Mouse (Mus musculus): ENCODE results near the gene Pax3. TPM values are rescaled to one million over a fixed set of nuclear protein-coding genes. Genes with fewer than 3 reads are reported as not detected.

Pax3 gene
- total and polyA plus RNA-seq, 3 experiments, result 7.4 to 22.9 (median 11.4) TPM

DNA sequence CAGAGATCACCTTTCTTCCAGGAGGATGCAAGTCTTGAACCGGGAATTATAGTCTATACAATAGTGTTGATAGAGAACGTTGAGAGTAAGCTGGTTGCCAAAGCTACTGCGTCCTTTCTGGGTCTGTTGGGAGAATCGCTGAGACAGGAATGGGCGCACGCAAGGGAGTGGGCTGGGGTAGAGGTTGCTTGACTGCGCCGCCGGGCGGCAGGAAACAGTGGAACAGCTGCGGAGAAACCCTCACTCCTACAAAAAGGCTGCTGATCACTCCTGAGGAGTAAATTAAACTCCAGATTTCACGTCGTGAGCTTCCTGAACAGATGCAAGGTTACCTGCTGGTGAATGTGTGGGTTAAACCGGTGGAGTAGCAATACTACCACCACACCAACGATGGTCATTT is 3.3 kb upstream of the Pax3 start:
- Histone ChIP-seq H3K36me3 (replicated peaks) (no peaks in the 10 kb centered on the region), H3K4me1 (ENCODE audit: insufficient read depth, low read depth, low read length) (peaks cover 23% of the 10 kb centered on the region), H3K9me3 (replicated peaks) (peaks cover 32% of the 10 kb centered on the region), H3K27me3 (ENCODE audit: insufficient read depth, low read length) (peaks cover 63% of the 10 kb centered on the region), H3K4me3 (ENCODE audit: low read depth, low read length) (no peak overlapping the region)
- TF ChIP-seq POLR2AphosphoS5 (IDR thresholded peaks at IDR 0.05; ENCODE audit: insufficient replicate concordance, low read depth, low read length) (no peak), TAL1 (conservative IDR thresholded peaks at IDR 0.05; ENCODE audit: low read depth, low read length) (no peak), CTCF (IDR thresholded peaks at IDR 0.05; ENCODE audit: low read depth, low read length) (no peak), GATA2 (IDR thresholded peaks at IDR 0.05; ENCODE audit: borderline replicate concordance, low read depth, low read length) (no peak), GATA1 (IDR thresholded peaks at IDR 0.05; ENCODE audit: borderline replicate concordance, low read length) (no peak)
- ATAC-seq (ENCODE audit: extremely low read depth, insufficient number of reproducible peaks, low FRiP score, poor library complexity, severe bottlenecking) (no peak), DNase-seq (ENCODE audit: low spot score) (no peak)

DNA sequence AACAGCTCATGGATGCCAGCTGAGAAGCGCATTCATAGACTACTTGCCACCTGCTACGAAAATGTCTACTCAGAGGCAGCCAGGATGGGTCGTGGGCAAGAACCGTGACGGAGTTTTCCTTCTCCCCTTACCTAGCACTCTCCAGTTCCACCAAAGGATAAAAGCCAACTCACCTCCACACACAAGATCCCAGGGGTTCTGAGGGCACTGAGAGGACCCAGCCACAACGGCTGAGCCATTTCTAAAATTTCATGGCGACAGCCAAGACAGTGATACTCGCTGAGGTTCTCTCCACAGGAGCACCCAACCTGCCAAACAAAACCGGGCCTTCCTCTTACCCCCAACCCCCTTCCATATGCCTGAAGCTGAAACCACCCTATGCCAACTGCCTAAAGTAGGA is 2.3 kb upstream of the Pax3 start:
- DNase-seq (ENCODE audit: low spot score) (no peak), ATAC-seq (ENCODE audit: extremely low read depth, insufficient number of reproducible peaks, low FRiP score, poor library complexity, severe bottlenecking) (no peak)
- TF ChIP-seq CTCF (IDR thresholded peaks at IDR 0.05; ENCODE audit: low read depth, low read length), result no peak
- no peak for TF ChIP-seq TAL1 (conservative IDR thresholded peaks at IDR 0.05; ENCODE audit: low read depth, low read length)
- TF ChIP-seq POLR2AphosphoS5 (IDR thresholded peaks at IDR 0.05; ENCODE audit: insufficient replicate concordance, low read depth, low read length), result no peak
- TF ChIP-seq GATA1 (IDR thresholded peaks at IDR 0.05; ENCODE audit: borderline replicate concordance, low read length), result no peak
- TF ChIP-seq GATA2 (IDR thresholded peaks at IDR 0.05; ENCODE audit: borderline replicate concordance, low read depth, low read length), result no peak
- no peak overlapping the region for H3K4me3 ChIP-seq (ENCODE audit: low read depth, low read length)
- H3K4me1 ChIP-seq (ENCODE audit: insufficient read depth, low read depth, low read length), result peaks cover 27% of the 10 kb centered on the region
- H3K9me3 ChIP-seq (replicated peaks), result peaks cover 34% of the 10 kb centered on the region
- H3K27me3 ChIP-seq (ENCODE audit: insufficient read depth, low read length), result peaks cover 56% of the 10 kb centered on the region
- H3K36me3 ChIP-seq (replicated peaks), result no peaks in the 10 kb centered on the region

GRCm38 (mm10) chr1:78198319-78198940 is 1.5 kb upstream of the Pax3 start:
- Histone ChIP-seq H3K4me1 (ENCODE audit: insufficient read depth, low read depth, low read length) (peaks cover 26% of the 10 kb centered on the region), H3K4me3 (ENCODE audit: low read depth, low read length) (no peak overlapping the region), H3K27me3 (ENCODE audit: insufficient read depth, low read length) (peaks cover 53% of the 10 kb centered on the region), H3K9me3 (replicated peaks) (peaks cover 36% of the 10 kb centered on the region), H3K36me3 (replicated peaks) (peaks cover 2% of the 10 kb centered on the region)
- DNase-seq (ENCODE audit: low spot score) (no peak), ATAC-seq (ENCODE audit: extremely low read depth, insufficient number of reproducible peaks, low FRiP score, poor library complexity, severe bottlenecking) (no peak)
- TF ChIP-seq GATA1 (IDR thresholded peaks at IDR 0.05; ENCODE audit: borderline replicate concordance, low read length) (no peak), CTCF (IDR thresholded peaks at IDR 0.05; ENCODE audit: low read depth, low read length) (no peak), TAL1 (conservative IDR thresholded peaks at IDR 0.05; ENCODE audit: low read depth, low read length) (no peak), POLR2AphosphoS5 (IDR thresholded peaks at IDR 0.05; ENCODE audit: insufficient replicate concordance, low read depth, low read length) (no peak), GATA2 (IDR thresholded peaks at IDR 0.05; ENCODE audit: borderline replicate concordance, low read depth, low read length) (no peak)

DNA sequence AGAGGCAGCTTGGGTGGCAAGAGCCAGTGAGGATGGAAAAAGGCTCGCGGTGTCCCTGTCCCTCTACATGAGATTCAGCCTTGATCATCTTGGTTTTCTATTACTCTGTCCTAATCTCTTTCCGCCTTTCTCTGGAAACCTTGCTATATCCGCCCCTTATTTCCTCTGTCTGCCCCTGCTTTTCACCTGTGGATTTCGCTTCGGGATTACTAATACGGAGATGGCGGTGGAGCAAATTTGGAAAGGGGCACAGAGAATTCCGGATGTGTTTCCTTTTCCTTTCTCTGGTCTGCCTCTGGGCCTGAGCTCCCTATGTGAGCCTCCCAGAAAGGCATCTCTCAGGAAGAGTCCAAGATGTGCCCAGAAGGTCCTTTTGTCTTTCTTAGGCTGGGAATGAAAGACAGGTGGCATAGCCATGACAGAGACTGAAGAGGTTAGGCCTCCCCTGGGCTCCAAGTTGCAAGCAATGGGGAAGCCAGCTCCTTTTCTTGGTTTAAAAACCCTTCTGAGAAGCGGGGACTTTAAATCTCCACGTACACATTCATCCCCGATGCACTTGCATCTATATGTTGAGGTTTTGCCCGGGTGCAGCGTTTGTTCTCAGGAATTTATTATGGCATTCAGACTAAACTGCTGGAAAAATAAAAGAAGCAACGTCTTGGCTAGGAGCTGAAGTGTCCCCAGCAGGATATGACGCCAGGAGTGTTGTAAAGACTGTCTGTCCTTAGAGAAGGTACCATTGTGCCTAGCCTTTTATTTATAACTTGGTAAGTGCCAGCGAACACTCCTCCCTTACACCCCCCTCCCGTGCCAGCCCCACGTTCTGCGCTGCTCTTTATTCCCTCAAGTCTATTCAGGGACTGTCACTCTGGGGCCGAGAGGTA is 659 bp upstream of the Pax3 start:
- TF ChIP-seq POLR2AphosphoS5 (IDR thresholded peaks at IDR 0.05; ENCODE audit: insufficient replicate concordance, low read depth, low read length) (no peak), GATA2 (IDR thresholded peaks at IDR 0.05; ENCODE audit: borderline replicate concordance, low read depth, low read length) (no peak), GATA1 (IDR thresholded peaks at IDR 0.05; ENCODE audit: borderline replicate concordance, low read length) (no peak), CTCF (IDR thresholded peaks at IDR 0.05; ENCODE audit: low read depth, low read length) (no peak), TAL1 (conservative IDR thresholded peaks at IDR 0.05; ENCODE audit: low read depth, low read length) (no peak)
- Histone ChIP-seq H3K9me3 (replicated peaks) (peaks cover 30% of the 10 kb centered on the region), H3K27me3 (ENCODE audit: insufficient read depth, low read length) (peaks cover 53% of the 10 kb centered on the region), H3K4me3 (ENCODE audit: low read depth, low read length) (peak overlapping the region; percentile 73), H3K4me1 (ENCODE audit: insufficient read depth, low read depth, low read length) (peaks cover 32% of the 10 kb centered on the region), H3K36me3 (replicated peaks) (peaks cover 8% of the 10 kb centered on the region)
- ATAC-seq (ENCODE audit: extremely low read depth, insufficient number of reproducible peaks, low FRiP score, poor library complexity, severe bottlenecking), result no peak
- no peak for DNase-seq (ENCODE audit: low spot score)

- DNase-seq (ENCODE audit: low spot score) (no peak), ATAC-seq (ENCODE audit: extremely low read depth, insufficient number of reproducible peaks, low FRiP score, poor library complexity, severe bottlenecking) (no peak)
- Histone ChIP-seq H3K4me1 (ENCODE audit: insufficient read depth, low read depth, low read length) (peaks cover 40% of the 10 kb centered on the region), H3K9me3 (replicated peaks) (peaks cover 22% of the 10 kb centered on the region), H3K4me3 (ENCODE audit: low read depth, low read length) (peak overlapping the region; percentile 73), H3K27me3 (ENCODE audit: insufficient read depth, low read length) (peaks cover 47% of the 10 kb centered on the region), H3K36me3 (replicated peaks) (peaks cover 13% of the 10 kb centered on the region)
- TF ChIP-seq TAL1 (conservative IDR thresholded peaks at IDR 0.05; ENCODE audit: low read depth, low read length), result no peak
- TF ChIP-seq GATA2 (IDR thresholded peaks at IDR 0.05; ENCODE audit: borderline replicate concordance, low read depth, low read length), result no peak
- no peak for TF ChIP-seq GATA1 (IDR thresholded peaks at IDR 0.05; ENCODE audit: borderline replicate concordance, low read length)
- TF ChIP-seq CTCF (IDR thresholded peaks at IDR 0.05; ENCODE audit: low read depth, low read length), result no peak
- TF ChIP-seq POLR2AphosphoS5 (IDR thresholded peaks at IDR 0.05; ENCODE audit: insufficient replicate concordance, low read depth, low read length), result no peak
Observed at GRCm38 (mm10) chr1:78195771-78196712, 892 bp downstream of the Pax3 start.
